Mouse (Mus musculus) thymus, adult 2 months (tissue): ENCODE measurements at regions not wholly inside any gene's neighbourhood (a gene's known extent, or its start where the extent isn't known, plus 50 kb on each side); places are given as distances from the start of the nearest gene placed in this dataset.

Experiments used
- CTCF ChIP-seq: fragments of 200-500 bp; IDR thresholded peaks from 2 replicates; pipeline ENCODE4 v1.5.1; 2012; ENCODE audit warnings: mild to moderate bottlenecking, control low read depth, low read length, moderate library complexity, borderline replicate concordance; ENCODE audit not compliant: control insufficient read depth, poor library complexity, insufficient read depth; ENCODE audit errors: extremely low read depth
- POLR2A ChIP-seq: fragments of 200-500 bp; IDR thresholded peaks from 2 replicates; pipeline ENCODE4 v1.6.1; 2012; ENCODE audit warnings: mild to moderate bottlenecking, low read length, control low read depth, moderate library complexity; ENCODE audit not compliant: control insufficient read depth, poor library complexity, insufficient read depth; ENCODE audit errors: extremely low read depth

- no peak for TF ChIP-seq CTCF
- no peak for TF ChIP-seq POLR2A
These were observed 50.7 kb upstream of the Tlk1 start for GRCm38 (mm10) chr2:70876251-70876650.
